Mouse (Mus musculus) heart, embryonic 13.5 days (tissue): Measurements from ENCODE around the gene Clpb. TPM values are rescaled to one million over a fixed set of nuclear protein-coding genes. Genes with fewer than 3 reads are reported as not detected.

Experiments used
- ATAC-seq: fragments of 200-750 bp; cut with Nextera tagmentation; 2 replicates; pipeline ENCODE4 v1.8.0; 2017; ENCODE audit warnings: moderate TSS enrichment; ENCODE audit not compliant: insufficient number of reproducible peaks, low FRiP score, low TSS enrichment; ENCODE audit errors: extremely low read depth
- H3K27ac ChIP-seq: fragments of 300-500 bp; sonication (generic); replicated peaks from 2 replicates; pipeline ENCODE4 v1.5.1; 2015; ENCODE audit warnings: moderate library complexity, mild to moderate bottlenecking, inconsistent platforms
- H3K27me3 ChIP-seq: fragments of 300-500 bp; sonication (generic); replicated peaks from 2 replicates; pipeline ENCODE4 v1.6.1; 2015; ENCODE audit warnings: mild to moderate bottlenecking, inconsistent platforms
- H3K36me3 ChIP-seq: fragments of 300-500 bp; sonication (generic); 2 replicates; pipeline ENCODE4 v1.6.1; 2015; ENCODE audit warnings: mild to moderate bottlenecking, inconsistent platforms
- H3K4me1 ChIP-seq: fragments of 300-500 bp; sonication (generic); 2 replicates; pipeline ENCODE4 v1.6.1; 2015; ENCODE audit warnings: inconsistent platforms
- H3K4me2 ChIP-seq: fragments of 300-500 bp; sonication (generic); 2 replicates; pipeline ENCODE4 v1.6.1; 2015; ENCODE audit warnings: inconsistent platforms, mild to moderate bottlenecking, moderate library complexity
- H3K4me3 ChIP-seq: fragments of 300-500 bp; sonication (generic); 2 replicates; pipeline ENCODE4 v1.5.1; 2015; ENCODE audit warnings: moderate library complexity, mild to moderate bottlenecking, inconsistent platforms
- H3K9ac ChIP-seq: fragments of 300-500 bp; sonication (generic); 2 replicates; pipeline ENCODE4 v1.6.1; 2015; ENCODE audit warnings: inconsistent platforms, mild to moderate bottlenecking, moderate library complexity
- H3K9me3 ChIP-seq: fragments of 300-500 bp; sonication (generic); 2 replicates; pipeline ENCODE4 v1.6.1; 2016; ENCODE audit warnings: inconsistent platforms
- WGBS: fragments of 180-500 bp; shearing (Covaris S2); methylation state at CpG from one replicate; pipeline ENCODE4 v1.1.7; 2015; ENCODE audit warnings: mixed read lengths; 5-methylcytosine and 5-hydroxymethylcytosine counted together
- polyA plus RNA-seq: library from polyadenylated mRNA; unstranded; fragments of >200 nt; fragmentation: Nextera tagmentation; extraction: Ambion mirVana; gene quantifications from 2 replicates; pipeline ENCODE4 v1.2.1, GENCODE M21; 2015

The Clpb gene
- polyA plus RNA-seq, 1 experiment from 2014 or later: 47.0 TPM

GRCm38 (mm10) chr7:101837154-101837605 lies 173.7 kb downstream of the Clpb start:
- Histone ChIP-seq H3K27me3 (no peaks in the 10 kb centered on the region), H3K27ac (peak overlapping the region; percentile 99), H3K9me3 (no peaks in the 10 kb centered on the region), H3K4me2 (peak overlapping the region; percentile 72), H3K4me1 (peaks cover 36% of the 10 kb centered on the region), H3K36me3 (peaks cover 28% of the 10 kb centered on the region), H3K9ac (peak overlapping the region; percentile 99), H3K4me3 (peak overlapping the region; percentile 96)
- ATAC-seq: no peak
- WGBS: under 1% methylated on average over 20 of the region's 20 CpGs

- Histone ChIP-seq H3K9ac (peak within 1 kb of the TSS; percentile 99), H3K27me3 (no peaks in the 10 kb centered on the region), H3K4me1 (peaks cover 36% of the 10 kb centered on the region), H3K36me3 (peaks cover 22% of the 10 kb centered on the region), H3K9me3 (no peaks in the 10 kb centered on the region), H3K27ac (peak within 1 kb of the TSS; percentile 99), H3K4me3 (peak within 1 kb of the TSS; percentile 96), H3K4me2 (peak within 1 kb of the TSS; percentile 72)
- ATAC-seq: peak; percentile 60; the same call in 1 of the 2 replicates
- WGBS: under 1% methylated on average over 64 of the region's 64 CpGs
Observed at GRCm38 (mm10) chr7:101837606-101838471, 174.4 kb downstream of the Clpb start, which contains the start of gene Inppl1. Inppl1 (minus strand) TSS chr7:101838229.

- 59% methylated on average over 6 of the region's 6 CpGs for WGBS
Observed at GRCm38 (mm10) chr7:101844186-101844585, 180.8 kb downstream of the Clpb start.

More at GRCm38 (mm10) chr7:101844186-101844585, 180.8 kb downstream of the Clpb start:
- Histone ChIP-seq H3K4me2 (no peak overlapping the region), H3K4me1 (no peaks in the 10 kb centered on the region), H3K27me3 (no peaks in the 10 kb centered on the region), H3K36me3 (no peaks in the 10 kb centered on the region; the same call in 1 of the 2 replicates), H3K4me3 (no peak overlapping the region), H3K9ac (no peak overlapping the region), H3K9me3 (no peaks in the 10 kb centered on the region), H3K27ac (no peak overlapping the region)
- no peak for ATAC-seq

Other genes with a start within 250 kb of the Clpb start
- 10.4 and 11.5 TPM in 2 replicates for gene Pde2a, start 241.9 kb upstream of the Clpb start, polyA plus RNA-seq
- not detected in 2 replicates for gene Art2b, start 78.0 kb upstream of the Clpb start, polyA plus RNA-seq
- 0.11 and 0.32 TPM in 2 replicates for gene Phox2a, start 154.7 kb downstream of the Clpb start, polyA plus RNA-seq
- gene Inppl1, start 174.6 kb downstream of the Clpb start, polyA plus RNA-seq: 44.9 and 56.3 TPM in 2 replicates
- 1.6 and 1.8 TPM in 2 replicates for gene Folr2, start 193.6 kb downstream of the Clpb start, polyA plus RNA-seq
- 61.7 and 64.4 TPM in 2 replicates for gene Anapc15, start 200.1 kb downstream of the Clpb start, polyA plus RNA-seq
- gene Folr1, start 207.2 kb downstream of the Clpb start, polyA plus RNA-seq: 4.7 and 6.4 TPM in 2 replicates
- gene Lamtor1, start 242.3 kb downstream of the Clpb start, polyA plus RNA-seq: 140 and 155 TPM in 2 replicates
- gene Tomt, start 242.7 kb downstream of the Clpb start, polyA plus RNA-seq: 0.10 and 0.27 TPM in 2 replicates